Mouse (Mus musculus) MN1 (cell line): ENCODE measurements around the gene Ldb3.

Experiments used
- DNase-seq: peaks from one replicate; pipeline ENCODE4 v3.0.0-alpha.2; 2016; ENCODE audit warnings: low spot score

The Ldb3 gene

DNA sequence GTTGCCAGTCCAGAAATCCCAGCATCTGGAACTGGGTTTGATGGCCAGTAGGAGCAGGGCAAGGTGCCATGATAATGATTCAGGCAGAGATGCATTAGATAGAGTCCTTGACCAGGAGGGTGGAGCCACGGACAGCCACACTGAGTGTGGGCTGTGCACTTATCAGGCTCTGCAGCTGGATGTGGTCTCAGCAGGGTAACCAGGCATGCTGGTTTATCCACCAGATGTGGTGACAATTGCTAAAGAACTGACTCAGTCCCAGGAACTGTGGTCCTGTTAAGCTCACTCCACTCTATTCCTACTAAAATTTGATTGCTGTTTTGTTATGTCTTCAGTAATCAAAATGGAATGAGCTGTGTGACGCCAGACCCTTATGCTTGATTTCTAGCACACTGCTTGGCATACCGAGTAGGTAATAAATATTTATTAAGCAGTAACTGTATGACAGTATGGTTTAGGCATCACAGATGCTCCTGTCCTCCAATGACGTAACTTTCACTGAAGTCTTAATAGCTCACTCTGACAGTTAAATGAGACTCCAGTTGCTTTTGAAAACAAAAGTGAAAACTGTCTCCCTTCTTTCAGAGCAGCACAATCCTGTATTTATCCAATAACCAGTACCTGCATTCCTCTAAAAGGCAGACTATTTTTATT lies 80.2 kb downstream of the Ldb3 start:
- DNase-seq: peak; percentile 85

DNA sequence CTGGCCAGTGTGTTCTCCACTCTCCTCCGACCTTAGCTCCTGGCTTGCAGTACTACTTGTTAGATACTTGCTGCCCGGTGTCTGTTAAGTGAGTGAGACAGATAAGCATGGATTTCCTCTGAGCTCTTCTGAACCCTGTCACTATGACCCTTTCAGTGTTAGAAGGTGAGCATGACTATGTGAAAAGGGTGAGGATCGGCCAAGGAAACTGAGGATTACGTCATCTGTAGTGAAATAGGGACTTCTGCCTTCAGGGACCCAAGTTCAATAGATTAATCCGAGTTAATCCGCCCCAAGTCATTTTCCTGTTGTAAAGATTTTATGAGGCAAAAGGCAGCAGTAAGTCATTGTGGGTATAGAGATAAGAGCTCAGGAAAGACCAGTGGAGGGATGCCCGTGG lies 83.2 kb downstream of the Ldb3 start:
- DNase-seq: no peak

DNA sequence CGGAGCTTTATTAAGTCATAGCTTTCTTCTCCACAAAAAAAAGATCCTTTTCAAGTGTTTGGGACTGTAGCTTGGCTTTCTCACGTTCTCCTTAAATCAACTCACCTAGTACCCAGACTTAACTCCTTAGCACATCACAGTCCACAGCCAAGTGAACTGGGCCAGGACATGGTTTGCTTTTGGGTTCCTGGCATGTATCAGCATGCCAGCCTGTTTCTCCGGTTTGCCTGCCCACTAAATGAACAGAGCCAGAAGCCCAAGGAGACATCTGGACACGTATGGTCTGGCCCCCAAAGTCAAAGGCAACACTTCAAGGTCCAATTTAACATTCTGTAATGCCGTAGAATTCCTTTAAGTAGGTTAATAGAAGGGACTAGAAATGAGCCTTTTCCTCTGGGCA lies 84.1 kb downstream of the Ldb3 start:
- no peak for DNase-seq

GRCm38 (mm10) chr14:34503759-34504158 lies 84.7 kb downstream of the Ldb3 start:
- no peak for DNase-seq

DNA sequence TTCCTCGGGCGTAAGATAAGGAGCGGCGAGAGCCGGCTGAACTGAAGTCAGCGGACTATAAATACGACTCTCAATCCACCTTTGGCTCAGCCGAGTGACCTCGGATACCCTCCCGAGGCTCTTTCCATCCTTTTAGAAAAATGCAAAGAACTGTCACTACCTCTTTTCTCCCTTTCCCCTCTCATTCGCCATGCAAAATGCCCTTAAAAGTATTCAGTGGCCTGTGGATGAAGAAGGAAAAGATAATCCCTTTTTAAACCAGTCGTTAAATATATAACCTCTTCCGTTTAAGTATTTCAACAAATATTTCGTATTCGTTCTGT lies 85.2 kb downstream of the Ldb3 start, which contains the start of gene Bmpr1a:
TSS of gene Bmpr1a (minus strand) at position 17 of the 323 bp plus-strand sequence.
- no peak for DNase-seq

GRCm38 (mm10) chr14:34502475-34503324 lies 85.8 kb downstream of the Ldb3 start:
- peak; percentile 91 for DNase-seq

DNA sequence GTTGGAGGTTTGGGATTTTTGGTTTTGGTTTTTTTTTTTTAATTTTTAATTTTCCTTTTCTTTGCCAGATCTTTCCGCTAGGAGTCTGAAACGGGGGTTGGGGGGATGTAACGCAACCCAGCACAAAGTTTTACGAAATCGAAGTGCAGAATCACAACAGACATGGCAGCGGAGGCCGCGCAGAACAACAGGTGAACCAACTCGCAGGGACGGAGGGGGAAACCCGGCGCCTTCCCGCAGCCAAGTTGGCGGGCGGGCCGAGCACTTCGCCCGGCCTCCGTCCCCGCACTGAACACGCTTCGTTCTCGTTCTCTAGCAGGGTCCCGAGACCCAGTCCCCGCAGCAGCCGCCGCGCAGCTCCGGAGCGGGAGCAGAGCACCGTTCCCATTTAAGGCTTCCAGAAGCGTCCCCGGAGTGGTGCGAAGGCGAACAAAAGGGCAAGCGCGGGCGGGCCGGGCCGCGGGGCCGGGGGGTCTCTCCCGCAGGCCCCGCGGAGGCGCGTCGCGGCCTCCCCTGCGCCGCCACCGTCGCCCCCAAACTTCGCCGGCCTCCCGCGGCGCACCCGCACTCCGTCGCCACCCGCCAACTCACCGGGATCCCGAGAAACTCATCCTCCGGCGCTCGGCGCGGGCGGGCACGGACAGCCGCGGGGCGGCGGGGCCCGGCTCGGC lies 86.5 kb downstream of the Ldb3 start:
- peak; percentile 61 for DNase-seq

DNA sequence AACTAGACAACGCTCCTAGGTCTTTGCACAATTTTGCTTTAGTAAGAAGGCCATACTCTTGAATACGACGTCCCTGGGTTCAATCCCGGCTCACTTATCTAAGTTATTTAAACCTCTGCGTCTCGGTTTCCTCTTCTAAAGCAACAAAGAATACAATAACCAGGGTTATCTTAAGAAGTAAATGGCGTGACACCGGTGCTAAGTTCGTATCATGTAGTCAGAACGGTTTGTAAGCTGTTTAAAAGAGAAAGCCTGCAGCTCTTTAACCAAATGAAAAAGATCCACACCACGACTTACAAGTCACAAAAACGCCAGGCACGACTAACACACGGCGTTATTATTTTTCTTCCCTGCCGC lies 87.1 kb downstream of the Ldb3 start:
- peak; percentile 26 for DNase-seq

DNA sequence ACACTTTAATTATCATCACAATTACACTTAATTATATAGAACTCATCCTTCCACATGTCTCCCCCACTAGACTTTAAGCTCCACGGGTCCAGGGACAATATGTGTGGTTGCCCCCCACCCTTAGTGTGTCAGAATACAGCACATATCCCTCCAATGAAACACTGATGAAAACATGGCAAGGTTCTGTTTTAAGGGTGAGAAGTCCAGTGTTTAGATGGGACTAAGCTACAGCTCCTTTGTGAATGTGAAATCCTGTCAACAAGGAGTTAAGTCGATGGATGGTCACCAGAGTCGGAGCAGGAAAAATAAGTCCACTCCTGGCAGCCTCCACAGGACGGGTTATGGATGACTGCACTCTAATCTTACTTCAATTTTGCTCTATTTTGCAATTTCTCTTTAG lies 88.2 kb downstream of the Ldb3 start:
- no peak for DNase-seq

DNA sequence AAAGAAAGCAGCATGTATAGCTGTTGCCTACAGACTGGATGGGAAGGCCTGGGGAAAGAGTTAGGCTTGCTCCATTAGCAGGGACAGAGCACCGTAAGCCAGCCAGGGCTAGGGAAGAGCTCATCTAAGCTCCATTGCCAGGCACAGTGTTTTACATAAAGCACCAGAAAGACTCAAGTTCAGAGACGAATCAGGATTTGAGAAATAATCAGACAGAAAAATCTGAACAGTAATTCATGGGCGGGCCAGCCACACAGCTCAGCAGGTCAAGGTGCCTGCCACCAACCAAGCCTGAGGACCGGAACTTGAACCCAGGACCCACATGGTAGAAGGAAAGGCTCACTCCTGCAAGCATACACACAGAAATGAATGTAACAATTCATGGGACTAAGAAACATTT lies 88.8 kb downstream of the Ldb3 start:
- DNase-seq: no peak

DNA sequence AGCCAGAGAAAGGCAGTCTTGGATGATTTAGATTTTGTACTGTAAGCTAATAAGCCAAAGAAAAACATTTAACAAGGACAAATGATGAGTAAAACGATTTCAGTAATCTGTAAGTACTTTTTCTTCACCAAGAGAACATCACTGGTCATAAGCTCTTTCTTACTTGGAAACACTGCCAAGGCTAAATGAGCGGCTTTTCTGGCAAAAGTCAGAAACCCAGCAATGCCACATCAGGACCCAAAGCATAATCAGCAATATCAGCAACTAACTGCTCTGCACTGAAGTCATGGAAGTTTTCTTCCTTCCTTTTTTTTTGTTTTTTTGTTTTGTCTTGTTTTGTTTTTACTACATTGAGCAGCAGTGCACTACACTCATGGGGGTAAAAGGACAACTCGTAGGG lies 91.1 kb downstream of the Ldb3 start:
- no peak for DNase-seq

DNA sequence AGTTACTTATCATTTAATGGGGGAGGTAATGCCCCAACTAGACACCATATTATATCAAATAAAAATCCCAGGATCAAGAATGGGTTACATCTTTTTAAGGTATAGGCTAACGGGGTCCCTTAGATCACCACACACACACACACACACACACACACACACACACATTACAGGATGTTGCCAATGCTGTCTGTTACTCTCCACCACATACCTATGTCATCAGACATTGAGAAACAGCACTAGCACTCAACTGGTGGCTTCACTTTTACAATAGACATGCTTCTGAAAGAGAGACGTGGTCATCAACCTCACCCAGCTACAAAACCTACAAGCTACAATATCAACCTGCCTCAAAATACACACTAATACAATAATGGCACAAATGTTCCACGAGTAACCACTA lies 94.8 kb downstream of the Ldb3 start:
- no peak for DNase-seq

DNA sequence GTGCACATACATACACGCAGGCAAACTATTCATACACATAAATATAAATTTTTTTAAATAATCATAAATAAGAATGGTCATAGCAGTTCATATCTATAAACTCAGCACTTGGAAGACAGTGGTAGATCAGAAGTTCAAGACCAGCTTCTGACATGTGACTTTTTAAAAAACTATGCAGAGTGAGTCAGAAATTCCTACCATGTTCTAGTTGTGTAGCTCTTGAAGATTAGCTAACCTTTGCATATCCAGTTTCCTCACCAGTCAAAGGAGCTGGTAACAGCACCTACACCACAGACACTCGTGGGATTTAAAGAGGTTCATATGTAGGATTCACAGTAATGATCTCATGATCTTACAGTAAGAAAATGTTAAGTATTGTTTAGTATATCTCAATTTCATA lies 95.8 kb downstream of the Ldb3 start:
- DNase-seq: no peak

DNA sequence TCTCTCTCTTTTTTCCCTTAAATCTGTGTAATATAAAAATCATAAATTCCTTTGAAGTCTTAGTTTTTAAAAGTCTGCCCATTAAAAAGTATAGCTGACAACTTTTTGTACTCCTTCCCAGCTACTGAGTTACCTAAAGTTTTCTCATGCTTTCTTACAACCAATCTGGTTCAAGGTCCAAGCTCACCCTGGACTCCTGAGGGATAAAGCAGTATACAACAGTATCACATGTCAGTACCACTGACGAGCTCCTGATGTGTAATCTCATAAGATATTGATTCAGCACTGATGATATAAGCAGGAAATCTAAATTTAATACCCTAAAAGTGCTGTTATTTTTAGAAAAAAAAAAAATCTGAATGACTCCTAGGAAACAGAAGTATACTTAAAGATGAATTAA lies 97.5 kb downstream of the Ldb3 start:
- no peak for DNase-seq

GRCm38 (mm10) chr14:34489928-34490327 lies 98.6 kb downstream of the Ldb3 start:
- DNase-seq: no peak

GRCm38 (mm10) chr14:34486169-34486568 lies 102.3 kb downstream of the Ldb3 start:
- DNase-seq: no peak

DNA sequence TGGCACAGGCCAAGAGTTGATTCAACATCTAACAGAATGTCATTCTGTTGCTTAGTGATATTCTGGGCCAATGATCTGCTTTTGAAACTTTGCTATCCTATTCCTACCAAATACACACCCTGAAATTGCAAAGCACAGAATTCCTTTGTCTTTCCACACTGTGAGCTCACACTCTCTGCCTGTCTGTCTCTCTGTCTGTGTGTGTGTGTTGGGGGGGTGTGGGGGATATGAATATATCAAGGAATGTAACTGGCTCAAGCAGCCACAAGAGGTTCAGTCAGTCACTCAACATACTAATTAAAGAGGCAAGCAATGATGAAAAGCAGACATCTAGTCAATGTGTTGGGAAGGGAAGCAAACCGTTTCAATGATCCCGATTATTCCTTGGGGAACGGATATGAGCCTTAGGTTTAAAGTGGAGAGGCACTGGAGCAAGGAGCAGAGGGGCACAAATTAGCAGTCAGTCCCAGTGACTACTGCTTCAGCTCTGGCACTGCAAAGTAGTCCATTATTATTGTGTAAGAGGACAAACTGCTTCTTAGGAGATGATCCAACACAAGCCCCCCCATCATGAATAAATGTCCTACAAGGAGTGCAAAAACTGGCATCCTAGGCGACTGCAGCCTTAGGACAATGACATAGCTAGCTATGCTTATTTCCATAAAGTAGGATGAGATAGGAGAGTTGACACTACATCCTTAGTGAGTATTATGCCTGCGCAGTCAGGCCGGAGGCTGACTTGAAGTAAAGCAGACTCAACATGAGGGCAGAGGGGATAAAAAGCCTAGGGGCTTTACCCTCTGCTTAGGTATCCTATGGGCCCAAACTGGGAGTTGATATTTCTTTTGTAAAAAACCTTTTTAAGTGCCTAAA lies 104.8 kb downstream of the Ldb3 start:
- DNase-seq: peak; percentile 50
